Mouse (Mus musculus): Measurements from ENCODE around the gene Brat1.
A peak's percentile ranks its signal among the peaks of the same experiment; 100 is the strongest.
"Not testable (repeated sequence)": the region's sequence is repeated elsewhere in the genome, so short reads cannot be mapped to it uniquely, and the experiment has no call there.

Brat1 gene

DNA sequence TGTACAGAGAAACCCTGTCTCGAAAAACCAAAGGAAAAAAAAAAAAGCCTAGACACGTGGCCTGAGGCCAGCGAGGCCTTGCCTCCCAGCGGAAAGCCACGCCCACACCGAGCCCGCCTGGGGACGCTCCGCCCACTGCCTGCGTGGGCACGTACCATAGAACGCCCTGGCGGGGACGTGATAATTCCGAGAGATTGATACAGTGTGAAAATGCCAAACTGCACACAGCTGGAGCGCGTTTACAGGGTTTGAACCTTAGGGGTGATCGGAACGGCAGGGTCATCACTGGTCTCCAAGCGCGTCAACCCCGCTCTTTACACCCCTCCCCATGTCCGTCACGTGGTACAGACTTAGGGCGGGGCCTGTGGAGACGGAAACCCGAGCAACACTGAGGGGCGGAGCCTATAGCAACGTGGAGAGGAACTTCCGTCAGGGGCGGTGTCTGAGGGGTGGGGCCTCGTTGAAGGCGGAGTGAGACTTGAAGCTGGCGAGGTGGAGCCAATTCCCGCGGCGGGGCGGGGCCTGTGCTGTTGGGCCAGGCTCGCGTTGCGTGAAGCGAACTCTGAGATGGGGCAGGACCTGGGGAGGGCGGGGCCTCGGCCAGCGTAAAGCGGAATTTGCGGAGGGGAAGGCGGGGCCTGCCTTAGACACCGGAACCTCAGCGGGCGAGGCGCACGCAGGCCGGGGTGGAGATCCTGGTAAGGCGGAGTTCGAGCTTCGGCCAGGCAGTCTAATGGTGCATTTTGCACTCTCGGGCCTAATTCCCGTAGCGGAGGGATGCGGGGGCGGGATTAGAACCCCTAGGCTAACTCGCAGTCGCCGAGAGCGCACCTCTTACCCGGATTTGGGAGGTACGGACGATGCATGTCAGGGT is at the start of gene Brat1:
Gene Brat1 (plus strand): TSS at position 634 of the 874 bp plus-strand sequence.
- DNase-seq: peak; percentile 100

DNA sequence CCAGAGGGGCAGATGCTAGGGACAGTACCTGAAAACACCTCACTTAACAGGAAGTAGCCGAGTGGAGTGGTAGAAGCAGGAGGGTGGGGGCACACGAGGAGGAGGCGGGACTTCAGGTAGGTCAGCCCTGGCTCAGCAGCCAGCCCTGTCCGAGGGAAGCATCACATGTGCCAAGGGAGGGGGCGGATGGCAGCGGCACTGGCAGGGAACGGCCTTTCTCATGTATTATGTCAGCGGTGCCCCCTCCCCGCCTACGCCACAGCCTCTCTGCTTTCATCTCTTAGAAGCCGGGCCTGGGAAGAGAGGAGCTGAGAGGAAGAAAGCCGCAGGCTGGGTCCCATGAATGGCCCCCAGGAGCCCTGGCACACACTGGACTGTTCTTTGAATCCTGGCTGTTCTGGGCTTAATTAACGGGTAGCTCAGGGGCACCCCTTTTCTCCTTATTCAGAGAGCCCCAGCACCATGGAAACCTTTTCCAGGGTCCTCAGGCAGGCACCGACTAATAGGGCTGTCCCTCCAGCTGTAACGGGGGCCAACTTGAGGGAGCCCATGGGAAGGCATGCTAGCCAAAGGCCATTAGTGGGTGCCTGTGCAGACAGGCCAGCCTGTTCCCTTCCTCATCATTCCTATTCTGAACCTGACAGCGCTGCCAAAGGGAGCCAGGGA is 45.1 kb upstream of the Brat1 start:
- DNase-seq: peak in 1 of 2 experiments; percentile 28

DNA sequence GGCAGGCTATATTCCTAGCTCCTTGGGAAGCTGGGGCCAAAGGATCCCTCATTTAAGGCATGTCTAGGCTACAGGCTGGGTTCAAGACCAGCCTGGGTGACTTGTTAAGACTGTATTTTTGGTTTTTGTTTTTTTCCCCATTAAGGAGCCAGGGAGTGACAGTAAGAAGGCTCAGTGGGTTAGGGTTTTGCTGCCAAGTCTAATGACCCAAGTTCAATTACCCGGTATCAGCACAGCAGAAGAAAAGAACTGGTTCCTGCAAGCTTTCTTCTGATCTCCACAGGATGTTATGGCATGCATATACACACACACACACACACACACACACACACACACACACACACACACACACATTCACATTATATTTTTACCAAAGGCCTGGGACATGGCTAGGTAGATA is 44.4 kb upstream of the Brat1 start:
- no peak for DNase-seq

DNA sequence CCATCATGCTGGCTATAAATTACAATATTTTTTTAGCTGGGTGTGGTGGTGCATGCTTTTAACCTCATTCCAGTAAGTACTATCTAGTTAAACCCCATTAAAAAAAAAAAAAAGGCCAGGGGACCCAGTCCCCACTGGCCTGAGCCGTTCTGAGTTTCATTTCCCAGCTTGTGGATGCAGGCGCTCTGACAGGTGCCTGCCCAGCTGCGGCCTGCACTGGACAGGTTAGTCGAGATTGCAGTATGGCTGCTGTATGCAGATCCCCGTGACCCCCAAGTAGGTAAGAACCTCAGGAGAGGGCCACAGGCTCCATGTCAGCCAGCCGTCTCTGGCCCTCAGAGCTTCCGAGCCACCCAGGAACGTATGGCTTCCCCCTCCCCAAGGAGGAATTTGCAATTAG is 43.4 kb upstream of the Brat1 start:
- no peak for DNase-seq

DNA sequence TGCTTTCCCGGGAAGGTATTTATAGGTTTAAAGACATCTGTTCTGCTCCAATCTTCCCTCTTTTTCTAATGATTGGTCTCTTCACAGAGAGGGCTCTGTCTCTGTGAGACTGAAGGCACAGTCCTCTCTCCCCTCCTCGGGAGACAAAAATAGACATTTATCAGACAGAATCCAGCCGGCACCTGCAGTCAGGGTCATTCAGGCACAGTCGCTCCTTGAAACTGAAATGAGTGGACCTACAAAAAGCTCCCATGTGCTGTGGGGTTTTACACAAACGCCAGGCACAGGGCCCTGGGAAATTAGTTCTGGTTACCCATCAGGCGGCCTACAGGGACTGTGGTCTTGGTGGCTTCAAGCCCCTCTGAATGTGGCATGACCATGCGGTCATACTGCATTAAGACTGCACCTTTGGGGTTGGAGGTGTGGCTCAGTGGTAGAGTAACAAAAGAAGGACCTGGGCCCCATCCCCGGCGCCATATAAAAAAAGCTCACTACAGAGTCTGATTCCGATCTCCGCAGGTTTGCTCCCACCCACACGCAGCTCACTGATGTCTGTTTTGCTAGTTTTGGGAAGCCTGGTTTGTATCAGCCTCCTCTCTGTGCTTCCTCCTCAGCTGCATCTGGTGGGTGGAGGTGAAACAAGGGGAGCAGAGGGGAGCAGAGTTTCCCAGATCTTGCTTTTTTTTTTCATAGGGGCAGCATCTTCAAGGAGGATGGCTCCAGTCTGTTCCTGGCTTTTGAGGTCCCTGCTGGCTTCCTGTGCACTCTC is 42.8 kb upstream of the Brat1 start:
- no peak for DNase-seq

DNA sequence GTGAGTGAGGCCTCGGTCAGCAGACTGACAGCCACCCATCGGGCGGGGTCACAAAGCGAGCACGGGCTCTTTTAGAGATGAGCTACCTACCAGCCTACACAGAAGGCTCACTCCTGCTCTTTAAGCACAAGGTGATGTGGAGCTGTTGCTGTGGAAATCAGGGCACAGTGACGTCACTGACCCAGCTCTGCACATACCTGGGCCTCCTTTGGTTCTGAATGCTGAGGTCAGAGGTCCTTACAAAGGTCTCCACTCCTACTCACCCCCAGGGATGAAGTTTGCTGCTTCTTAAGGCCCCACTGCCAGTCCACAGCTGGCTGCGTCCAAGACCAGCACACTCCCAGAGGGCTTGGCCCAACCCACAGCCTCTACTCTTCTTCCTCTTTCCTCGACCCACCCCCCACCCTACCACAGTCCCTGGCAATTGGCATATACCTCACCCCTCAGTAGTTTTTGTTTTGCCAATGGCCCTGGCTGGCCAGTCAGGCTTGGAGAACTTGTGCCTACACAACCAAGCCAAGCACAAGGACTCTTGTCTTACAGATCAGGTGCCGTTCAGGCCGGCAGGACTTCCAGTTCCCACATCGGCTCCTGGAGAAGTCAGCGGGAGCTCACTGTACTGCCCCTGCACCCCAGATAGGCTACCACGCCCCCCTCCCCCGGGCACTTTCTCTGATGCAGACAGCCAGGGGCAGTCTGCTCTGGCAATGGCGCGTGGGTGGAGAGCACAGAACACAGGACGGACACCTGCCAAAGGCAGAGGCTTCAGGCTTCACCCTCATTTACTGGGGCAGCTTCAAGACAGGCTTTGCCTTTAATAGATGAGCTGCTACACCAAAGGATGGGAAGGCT is 41.8 kb upstream of the Brat1 start:
- DNase-seq: peak in 1 of 2 experiments; percentile 23

DNA sequence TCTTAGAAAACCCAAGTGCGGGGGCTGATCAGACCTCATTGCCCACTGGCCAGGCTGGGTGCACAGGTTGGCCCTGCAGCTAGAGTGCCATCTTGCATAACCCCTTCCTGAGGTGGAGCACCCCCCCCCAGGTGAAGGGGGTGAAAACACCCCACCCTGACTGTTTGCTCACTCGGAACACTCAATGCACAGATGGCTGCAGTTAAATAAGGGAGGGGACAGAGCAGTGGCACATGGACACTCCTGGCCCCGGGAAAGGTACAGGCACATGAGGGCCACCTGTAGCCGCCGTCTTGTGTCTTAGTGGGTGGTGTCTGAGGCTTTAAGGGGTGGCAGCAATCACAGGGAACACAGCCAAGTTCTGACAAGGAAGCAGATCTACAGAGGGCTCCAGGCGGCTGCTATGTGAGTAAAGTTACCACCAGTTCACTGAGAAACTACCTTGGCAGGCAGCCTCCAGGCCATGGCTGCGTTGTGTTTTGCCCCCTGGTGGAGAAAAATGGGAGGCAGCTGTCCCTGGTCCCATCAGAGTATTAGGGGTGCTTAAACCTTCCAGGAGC is 41.1 kb upstream of the Brat1 start:
- DNase-seq: peak; percentile 71 to 82

DNA sequence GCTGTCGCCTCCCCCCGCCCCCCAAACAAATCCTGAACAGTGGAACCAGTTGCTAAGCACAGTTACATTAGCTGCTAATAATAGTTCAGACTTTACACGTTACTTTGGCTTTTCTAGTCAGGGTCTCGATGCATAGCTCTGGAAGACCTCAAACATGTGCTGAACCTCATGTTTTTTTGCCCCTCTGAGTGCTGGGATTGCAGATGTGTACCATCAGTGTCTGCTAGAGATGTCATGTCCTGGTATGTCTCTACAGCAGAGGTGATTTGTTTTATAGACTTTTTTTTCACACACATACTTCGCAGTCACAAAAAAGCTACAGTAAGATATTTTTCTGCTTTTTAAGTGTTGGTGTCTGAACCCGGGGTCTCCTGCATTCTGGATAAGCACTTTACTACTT is 32.7 kb upstream of the Brat1 start:
- no peak for DNase-seq

DNA sequence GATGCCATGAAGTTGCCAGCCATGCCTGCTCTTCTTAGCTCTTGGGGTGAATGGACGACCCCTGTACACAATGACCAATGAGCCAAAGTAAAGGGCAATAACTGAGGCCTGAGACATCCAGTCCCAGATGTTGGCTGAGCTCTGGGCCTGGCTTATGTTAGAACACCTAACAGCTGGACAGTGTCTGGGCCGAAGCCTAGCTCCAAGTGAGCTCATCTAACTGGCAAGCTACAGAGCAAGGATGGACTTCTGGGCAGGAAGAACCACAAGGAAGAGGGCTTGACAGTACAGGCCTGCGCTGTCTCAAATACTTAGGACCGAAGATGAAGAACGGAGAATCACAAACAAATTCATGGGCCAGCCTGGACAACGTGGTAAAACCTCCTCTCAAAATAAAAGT is 32.2 kb upstream of the Brat1 start:
- not testable (repeated sequence) for DNase-seq

DNA sequence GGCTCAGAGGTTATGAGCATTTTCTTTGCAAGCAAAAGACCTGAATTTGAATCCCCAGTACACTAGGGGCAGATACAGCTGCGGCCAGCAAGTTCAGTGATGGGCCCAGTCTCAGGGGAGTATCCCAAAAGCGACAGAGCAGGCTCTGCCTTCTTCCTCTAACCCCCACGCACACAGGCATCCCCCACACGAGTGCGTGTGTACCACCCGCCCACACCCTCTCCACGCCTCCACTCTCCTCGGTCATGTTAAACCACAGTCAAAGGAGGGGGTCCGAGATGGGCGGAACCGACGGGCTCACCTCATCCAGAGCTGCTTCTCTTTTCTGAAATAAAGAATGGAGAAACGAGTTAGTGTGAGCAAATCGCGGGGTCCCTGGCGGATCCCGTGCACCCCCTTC is 30.8 kb upstream of the Brat1 start:
- no peak for DNase-seq

DNA sequence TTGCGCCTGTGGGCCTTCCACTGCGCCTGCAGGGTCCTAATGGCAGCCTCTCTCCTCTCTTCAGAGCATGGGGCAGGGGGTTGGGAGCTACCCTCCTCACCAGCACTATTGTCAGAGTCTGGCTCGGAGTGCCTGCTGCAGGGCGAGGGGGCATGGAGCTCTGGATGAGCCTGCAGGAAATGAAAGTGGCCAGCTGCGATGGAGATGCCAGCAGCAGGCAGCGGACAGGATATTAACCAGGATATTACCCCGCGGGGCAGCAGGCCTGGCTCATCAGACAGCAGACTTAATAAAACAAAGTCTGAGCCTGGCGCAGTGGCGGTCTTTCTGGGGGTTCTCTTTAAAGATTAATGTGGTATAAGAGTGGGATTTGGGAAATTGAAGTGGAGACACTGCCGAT is 29.7 kb upstream of the Brat1 start:
- DNase-seq: no peak

DNA sequence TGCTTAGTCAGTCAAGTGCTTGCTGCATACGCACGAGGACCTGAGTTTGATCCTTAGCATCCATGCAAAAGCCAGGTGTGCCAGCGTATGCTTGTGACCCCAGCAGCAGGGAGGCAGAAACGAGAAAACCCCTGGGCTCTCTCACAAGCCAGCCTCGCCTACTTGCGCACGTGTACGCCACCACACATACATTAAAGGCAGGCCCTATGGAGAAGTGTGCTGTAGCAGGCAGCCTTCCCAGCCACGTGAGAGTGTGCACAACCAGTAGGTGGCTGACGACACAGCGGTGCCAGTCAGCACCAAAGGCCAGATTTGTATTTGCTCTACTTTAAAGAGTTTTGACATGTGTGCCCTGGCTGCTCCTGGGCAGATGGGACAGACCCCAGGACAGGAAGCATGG is 29.2 kb upstream of the Brat1 start:
- no peak for DNase-seq

DNA sequence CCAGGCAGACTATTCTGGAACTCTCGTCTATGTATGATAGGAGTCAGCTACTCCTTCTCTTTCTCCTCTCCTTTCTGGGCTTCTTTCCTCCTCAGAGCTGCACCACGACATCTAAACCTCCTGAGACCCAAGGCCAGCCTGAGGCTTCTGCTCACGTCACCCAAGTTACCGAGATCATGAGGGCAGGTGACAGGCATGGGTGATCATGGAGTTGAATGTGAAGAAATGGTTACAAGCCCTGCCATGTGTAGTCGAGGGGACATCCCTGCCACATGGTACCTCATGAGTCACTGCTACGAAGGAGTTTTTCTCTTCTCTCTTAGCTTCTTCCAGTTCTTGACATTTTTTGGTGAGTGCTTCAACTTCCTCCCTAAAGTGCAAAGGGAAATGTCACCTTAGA is 27.7 kb upstream of the Brat1 start:
- no peak for DNase-seq

DNA sequence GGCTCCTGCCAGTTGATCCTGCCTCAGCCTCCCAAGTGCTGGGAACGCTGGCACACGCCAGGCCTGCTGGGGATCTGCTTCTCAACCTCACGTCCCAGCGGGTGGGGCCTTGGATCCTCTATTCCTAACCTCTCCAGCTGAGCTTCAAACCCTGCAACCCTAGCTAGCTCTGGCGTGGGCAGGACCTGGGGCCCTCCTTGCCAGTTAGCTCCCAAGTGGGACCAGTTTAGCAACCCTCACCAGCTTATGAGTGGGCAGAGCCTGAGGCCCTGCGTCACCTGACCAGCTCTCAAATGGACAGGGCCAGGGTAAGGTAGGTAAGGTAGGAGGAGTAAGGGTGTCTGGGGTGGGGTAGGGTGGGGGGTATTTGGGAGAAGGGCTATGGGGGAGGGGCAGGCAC is 24.8 kb upstream of the Brat1 start:
- DNase-seq: no peak

DNA sequence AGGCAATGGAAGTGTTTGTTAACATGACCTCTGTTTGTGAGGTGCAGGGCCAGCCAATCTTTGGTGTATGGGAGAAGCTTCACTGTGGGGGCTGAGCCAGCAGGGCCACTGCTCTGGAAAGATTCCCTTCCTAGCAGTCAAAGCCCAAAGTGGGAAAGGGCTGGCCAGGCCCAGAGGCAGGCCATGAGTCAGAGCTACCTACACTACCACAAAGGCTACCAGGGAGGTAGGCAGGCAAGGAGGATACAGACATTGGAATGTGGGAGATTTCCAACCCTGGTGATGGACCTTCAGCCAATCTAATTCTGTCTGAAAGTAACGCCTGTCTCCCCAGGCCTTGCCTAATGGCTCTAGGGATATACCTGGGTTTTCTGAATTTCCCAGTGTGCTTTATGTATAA is 23.9 kb upstream of the Brat1 start:
- no peak for DNase-seq

DNA sequence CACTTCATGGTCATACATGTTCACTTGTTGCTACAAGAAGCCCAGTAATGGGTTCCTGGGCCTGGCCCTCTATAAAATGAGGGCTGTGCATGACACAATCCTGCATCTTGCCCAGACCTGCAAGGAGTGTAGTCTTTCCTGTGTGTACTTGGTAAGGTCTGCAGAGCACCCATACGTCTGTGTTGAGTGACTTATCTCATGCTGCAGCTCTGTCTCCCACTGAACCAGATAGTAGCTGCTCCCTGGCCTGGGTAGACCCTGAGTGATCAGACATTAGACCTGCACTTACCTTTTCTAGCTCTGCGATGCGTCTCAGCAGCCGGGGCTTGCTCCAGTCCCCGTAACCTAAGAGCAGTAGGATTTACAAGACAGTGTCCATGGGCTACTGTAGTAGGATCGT is 22.7 kb upstream of the Brat1 start:
- no peak for DNase-seq

DNA sequence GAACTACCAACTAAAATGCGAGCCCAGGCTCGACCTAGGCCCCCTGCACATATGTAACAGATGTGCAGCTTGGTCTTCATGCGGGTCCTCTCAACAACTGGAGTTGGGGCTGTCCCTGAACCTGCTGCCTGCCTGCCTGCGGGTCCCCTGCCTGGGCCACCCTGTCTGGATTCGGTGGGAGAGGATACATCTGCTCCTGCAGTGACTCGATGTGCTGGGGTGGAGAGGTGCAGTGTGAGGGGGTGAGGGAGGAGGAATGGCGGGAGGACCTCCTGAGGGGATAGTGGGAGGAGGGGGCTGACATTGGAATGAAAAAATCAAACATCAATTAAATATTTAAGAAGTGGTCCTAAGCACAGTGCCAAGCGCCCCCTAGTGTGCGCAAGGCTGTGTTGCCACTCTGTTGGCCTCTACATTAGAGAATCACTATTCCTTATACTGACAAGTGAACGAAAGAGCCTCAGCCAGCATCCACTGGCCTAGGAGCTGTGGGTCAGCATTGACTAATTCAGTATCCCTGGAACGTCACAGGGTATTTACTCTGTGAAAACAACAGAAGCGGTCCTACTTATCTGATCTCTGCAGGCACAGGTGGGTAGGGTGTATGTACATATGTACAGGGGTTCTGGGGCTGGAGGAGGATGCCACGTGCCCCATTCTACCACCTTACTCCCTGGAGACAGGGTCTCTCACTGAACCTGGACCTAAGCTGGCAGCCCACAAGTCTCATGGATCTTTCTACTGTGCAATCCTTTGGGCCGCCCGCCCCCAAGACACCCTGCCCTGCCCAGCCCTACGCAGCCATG is 20.3 kb upstream of the Brat1 start:
- DNase-seq: no peak

DNA sequence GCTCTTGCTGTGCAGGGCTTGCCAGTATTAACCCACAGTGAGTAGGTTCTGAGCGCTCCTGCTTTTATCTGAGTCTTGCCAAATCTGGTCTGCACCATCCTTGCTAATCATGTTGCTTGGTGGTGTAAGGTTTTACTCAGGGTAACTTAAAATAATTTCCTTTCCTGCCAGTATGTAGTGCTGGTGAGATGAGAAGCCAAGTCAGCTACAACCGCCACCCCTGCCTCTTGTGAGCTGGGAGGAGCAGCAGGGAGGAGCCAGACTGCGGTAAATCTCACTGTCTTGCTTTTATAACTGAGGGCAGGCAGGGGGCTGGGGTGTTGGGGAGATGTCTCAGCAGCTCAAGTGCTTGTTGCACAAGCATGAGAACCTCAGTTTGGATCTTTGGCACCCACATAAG is 16.4 kb upstream of the Brat1 start:
- DNase-seq: peak in 1 of 2 experiments; percentile 17

DNA sequence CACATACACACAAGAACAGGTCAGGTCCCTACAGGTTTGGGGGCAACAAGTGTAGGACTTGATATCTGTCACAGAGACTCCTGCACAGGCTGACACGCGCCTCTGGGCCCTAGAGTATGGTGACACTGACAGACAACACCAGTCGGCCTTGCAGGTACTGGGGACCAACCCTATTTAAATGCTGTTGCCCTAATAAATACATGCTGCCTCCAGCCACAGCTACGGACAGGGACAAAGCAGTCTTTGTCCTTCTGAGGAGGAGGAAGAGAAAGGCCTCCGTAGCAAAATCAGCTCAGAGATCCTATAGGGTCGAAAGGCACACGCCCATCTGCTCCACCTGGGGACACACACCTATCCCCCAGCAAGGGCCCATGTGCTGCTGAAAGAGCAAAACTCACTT is 8.8 kb upstream of the Brat1 start:
- no peak for DNase-seq

DNA sequence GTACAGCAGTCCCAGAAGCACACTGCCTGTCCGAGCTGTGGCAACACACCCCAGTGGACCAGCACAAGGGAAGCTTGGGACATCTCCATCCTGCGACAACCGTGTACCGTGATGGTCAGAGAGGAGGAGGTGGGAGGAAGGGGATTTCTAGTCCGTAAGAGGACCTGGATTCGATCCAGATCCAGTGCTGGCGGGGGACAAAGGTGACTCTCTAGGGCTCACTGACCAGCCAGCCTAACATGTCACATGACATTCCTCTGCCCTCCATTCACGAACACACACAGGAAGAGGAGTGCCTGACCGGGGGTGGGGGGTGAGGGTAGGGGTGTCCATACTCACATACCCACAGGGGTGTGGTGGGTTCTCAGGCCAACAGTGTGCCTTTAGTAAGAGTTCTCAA is 5.0 kb upstream of the Brat1 start:
- no peak for DNase-seq

DNA sequence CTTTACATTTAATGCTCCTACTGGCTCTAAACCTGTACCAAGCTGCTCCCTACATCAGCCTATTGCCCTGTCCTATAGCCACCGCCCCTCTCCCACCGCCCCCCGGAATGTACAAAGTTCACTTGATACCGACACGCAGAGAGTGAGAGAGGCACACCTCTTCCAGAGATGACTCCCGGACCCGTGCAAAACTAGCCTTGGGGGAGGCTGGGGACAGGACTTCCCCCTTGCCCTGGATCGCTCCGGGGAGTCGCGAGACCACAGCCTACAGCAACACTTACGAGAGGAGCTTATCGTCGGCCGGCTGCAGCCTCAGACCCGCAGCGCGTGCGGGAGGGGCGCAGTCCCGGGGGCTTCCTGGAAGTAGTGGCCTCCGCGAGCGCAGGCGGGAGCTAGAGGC is 3.1 kb upstream of the Brat1 start:
- DNase-seq: no peak

All from lung, adult 18-20 months (tissue).